Mouse (Mus musculus): Measurements from ENCODE around the gene Ctbs. TPM values are rescaled to one million over a fixed set of nuclear protein-coding genes. Genes with fewer than 3 reads are reported as not detected.

Gene Ctbs
- total and polyA plus RNA-seq, 2 experiments from 2014 or later: 4.4 to 9.9 TPM

DNA sequence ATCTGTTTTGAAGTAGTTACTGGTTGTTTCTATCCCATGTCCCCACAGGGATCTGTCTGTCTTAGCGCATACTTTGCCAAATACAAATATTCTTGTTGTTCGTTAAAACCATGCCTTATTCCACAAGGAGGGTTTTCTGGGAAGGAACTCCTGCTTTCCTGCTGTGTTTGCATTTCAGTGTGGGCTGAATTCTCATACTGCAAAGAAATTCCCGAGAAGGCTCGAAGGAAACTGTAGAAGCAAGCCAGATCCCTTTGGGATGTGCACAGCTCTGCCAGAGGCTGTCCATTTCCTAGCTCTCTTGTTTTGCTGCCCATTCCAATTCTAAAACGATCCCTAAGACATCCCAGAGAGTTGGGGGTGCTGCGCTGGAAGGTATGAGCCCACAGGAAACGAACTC lies 9.2 kb upstream of the Ctbs start:
- no peaks in the 10 kb centered on the region for H3K27me3 ChIP-seq (ENCODE audit: insufficient read depth, low read length)
- H3K9me3 ChIP-seq (ENCODE audit: low read length): no peaks in the 10 kb centered on the region
- no peaks in the 10 kb centered on the region for H3K4me1 ChIP-seq (ENCODE audit: insufficient read depth)
- H3K4me2 ChIP-seq (ENCODE audit: low read depth): no peak overlapping the region
- ATAC-seq: no peak
- no peak overlapping the region for H3K27ac ChIP-seq (ENCODE audit: low read depth, low read length)
- no peak overlapping the region for H3K4me3 ChIP-seq (ENCODE audit: low read depth, low read length)
- no peak overlapping the region for H3K9ac ChIP-seq
- peaks cover 48% of the 10 kb centered on the region for H3K36me3 ChIP-seq (ENCODE audit: insufficient read depth)
- no peak for TF ChIP-seq CTCF (IDR thresholded peaks at IDR 0.05; ENCODE audit: low read depth)
- WGBS: 80% methylated on average over 7 of the region's 7 CpGs
- no peak for DNase-seq

DNA sequence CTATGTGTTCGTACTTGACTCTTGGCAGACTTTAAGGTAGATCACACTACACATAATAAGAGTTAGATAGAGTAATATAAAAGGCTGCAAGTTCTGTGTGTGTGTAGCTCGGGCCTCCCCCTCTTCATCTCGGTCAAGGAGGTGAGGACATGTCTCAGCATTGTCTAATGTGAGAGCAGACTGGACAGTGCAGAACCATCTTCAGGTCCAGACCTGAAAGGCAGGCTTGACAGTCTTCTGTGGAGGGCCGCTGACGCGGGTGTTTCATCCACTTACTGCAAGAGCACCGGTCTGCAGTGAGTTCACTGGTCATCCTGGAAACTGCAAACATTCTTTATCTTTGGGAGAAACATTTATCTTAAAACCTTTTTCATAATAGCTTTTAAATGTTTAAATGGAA lies 7.1 kb upstream of the Ctbs start:
- DNase-seq: no peak
- Histone ChIP-seq H3K36me3 (ENCODE audit: insufficient read depth) (peaks cover 33% of the 10 kb centered on the region), H3K27ac (ENCODE audit: low read depth, low read length) (no peak overlapping the region), H3K9ac (no peak overlapping the region), H3K4me3 (ENCODE audit: low read depth, low read length) (no peak overlapping the region), H3K4me2 (ENCODE audit: low read depth) (no peak overlapping the region), H3K4me1 (ENCODE audit: insufficient read depth) (no peaks in the 10 kb centered on the region), H3K9me3 (ENCODE audit: low read length) (no peaks in the 10 kb centered on the region), H3K27me3 (ENCODE audit: insufficient read depth, low read length) (no peaks in the 10 kb centered on the region)
- no peak for ATAC-seq
- no peak for TF ChIP-seq CTCF (IDR thresholded peaks at IDR 0.05; ENCODE audit: low read depth)
- WGBS: 91% methylated on average over 7 of the region's 7 CpGs

- H3K4me3 ChIP-seq (ENCODE audit: low read depth, low read length): no peak overlapping the region
- H3K27me3 ChIP-seq (ENCODE audit: insufficient read depth, low read length): no peaks in the 10 kb centered on the region
- 91% methylated on average over 8 of the region's 8 CpGs for WGBS
- H3K9ac ChIP-seq: no peak overlapping the region
- H3K4me1 ChIP-seq (ENCODE audit: insufficient read depth): no peaks in the 10 kb centered on the region
- DNase-seq (no peak), ATAC-seq (no peak)
- H3K27ac ChIP-seq (ENCODE audit: low read depth, low read length): no peak overlapping the region
- TF ChIP-seq CTCF (IDR thresholded peaks at IDR 0.05; ENCODE audit: low read depth): no peak
- no peaks in the 10 kb centered on the region for H3K9me3 ChIP-seq (ENCODE audit: low read length)
- peaks cover 29% of the 10 kb centered on the region for H3K36me3 ChIP-seq (ENCODE audit: insufficient read depth)
- no peak overlapping the region for H3K4me2 ChIP-seq (ENCODE audit: low read depth)
Measured at GRCm38 (mm10) chr3:146442936-146443335, 6.7 kb upstream of the Ctbs start.

GRCm38 (mm10) chr3:146443380-146443779 lies 6.2 kb upstream of the Ctbs start:
- H3K4me1 ChIP-seq (ENCODE audit: insufficient read depth): no peaks in the 10 kb centered on the region
- H3K36me3 ChIP-seq (ENCODE audit: insufficient read depth): peaks cover 25% of the 10 kb centered on the region
- 75% methylated on average over 7 of the region's 7 CpGs for WGBS
- H3K4me2 ChIP-seq (ENCODE audit: low read depth): no peak overlapping the region
- ATAC-seq (no peak), DNase-seq (no peak)
- no peaks in the 10 kb centered on the region for H3K27me3 ChIP-seq (ENCODE audit: insufficient read depth, low read length)
- no peak overlapping the region for H3K27ac ChIP-seq (ENCODE audit: low read depth, low read length)
- H3K9me3 ChIP-seq (ENCODE audit: low read length): no peaks in the 10 kb centered on the region
- no peak for TF ChIP-seq CTCF (IDR thresholded peaks at IDR 0.05; ENCODE audit: low read depth)
- H3K9ac ChIP-seq: no peak overlapping the region
- no peak overlapping the region for H3K4me3 ChIP-seq (ENCODE audit: low read depth, low read length)

DNA sequence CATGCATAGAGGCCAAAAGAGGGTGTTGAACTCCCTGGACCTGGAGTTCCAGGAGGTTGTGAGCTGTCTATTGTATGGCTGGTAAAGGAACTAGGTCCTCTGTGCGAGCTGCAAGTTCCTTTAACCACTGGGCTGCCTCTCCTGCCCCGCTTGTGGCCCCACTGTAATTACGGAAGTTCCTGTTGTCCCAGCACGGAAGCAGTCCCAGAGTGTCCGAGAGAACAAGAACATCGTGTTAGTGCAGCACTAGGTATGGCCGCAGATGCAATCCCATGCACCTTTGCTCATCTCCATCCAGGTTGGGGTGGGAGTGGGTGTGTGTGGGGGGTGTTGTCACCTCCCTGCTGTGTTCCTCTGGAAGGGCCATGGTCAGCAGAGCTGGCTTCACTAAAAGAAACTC lies 4.7 kb upstream of the Ctbs start:
- Histone ChIP-seq H3K4me2 (ENCODE audit: low read depth) (no peak overlapping the region), H3K27ac (ENCODE audit: low read depth, low read length) (no peak overlapping the region), H3K27me3 (ENCODE audit: insufficient read depth, low read length) (no peaks in the 10 kb centered on the region), H3K9ac (no peak overlapping the region), H3K36me3 (ENCODE audit: insufficient read depth) (peaks cover 18% of the 10 kb centered on the region; the same call in 1 of the 2 replicates), H3K4me3 (ENCODE audit: low read depth, low read length) (no peak overlapping the region), H3K9me3 (ENCODE audit: low read length) (no peaks in the 10 kb centered on the region), H3K4me1 (ENCODE audit: insufficient read depth) (0 out of 2 replicates have a peak, but pooled peaks cover 3% of the 10 kb centered on the region)
- DNase-seq (no peak), ATAC-seq (no peak)
- no peak for TF ChIP-seq CTCF (IDR thresholded peaks at IDR 0.05; ENCODE audit: low read depth)
- WGBS: 90% methylated on average over 7 of the region's 7 CpGs

DNA sequence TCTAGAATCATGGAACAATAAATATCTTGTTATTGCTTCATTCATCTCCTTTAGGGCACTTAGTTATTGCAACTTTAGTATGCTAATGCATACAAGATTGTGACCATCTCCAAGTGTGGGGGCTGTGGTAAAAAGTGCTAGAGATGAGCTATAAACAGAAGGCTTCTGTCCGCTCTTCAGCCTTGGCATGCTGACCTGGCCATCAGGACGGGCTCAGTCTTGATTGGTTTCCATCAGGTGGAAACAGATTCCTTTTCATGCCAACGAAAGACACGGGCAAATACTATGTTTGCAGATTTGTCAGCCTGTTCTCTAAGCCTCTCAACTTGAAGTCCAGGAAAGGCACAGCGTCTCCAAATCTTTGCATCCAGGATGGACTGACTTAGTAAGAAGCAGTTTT lies 2.4 kb upstream of the Ctbs start:
- TF ChIP-seq CTCF (IDR thresholded peaks at IDR 0.05; ENCODE audit: low read depth): no peak
- no peaks in the 10 kb centered on the region for H3K27me3 ChIP-seq (ENCODE audit: insufficient read depth, low read length)
- WGBS: 91% methylated on average over 5 of the region's 5 CpGs
- H3K9ac ChIP-seq: no peak overlapping the region
- no peak overlapping the region for H3K4me3 ChIP-seq (ENCODE audit: low read depth, low read length)
- ATAC-seq: no peak
- H3K4me1 ChIP-seq (ENCODE audit: insufficient read depth): 0 out of 2 replicates have a peak, but pooled peaks cover 5% of the 10 kb centered on the region
- no peak for DNase-seq
- H3K36me3 ChIP-seq (ENCODE audit: insufficient read depth): 0 out of 2 replicates have a peak, but pooled peaks cover 6% of the 10 kb centered on the region
- no peak overlapping the region for H3K4me2 ChIP-seq (ENCODE audit: low read depth)
- H3K9me3 ChIP-seq (ENCODE audit: low read length): no peaks in the 10 kb centered on the region
- H3K27ac ChIP-seq (ENCODE audit: low read depth, low read length): no peak overlapping the region

DNA sequence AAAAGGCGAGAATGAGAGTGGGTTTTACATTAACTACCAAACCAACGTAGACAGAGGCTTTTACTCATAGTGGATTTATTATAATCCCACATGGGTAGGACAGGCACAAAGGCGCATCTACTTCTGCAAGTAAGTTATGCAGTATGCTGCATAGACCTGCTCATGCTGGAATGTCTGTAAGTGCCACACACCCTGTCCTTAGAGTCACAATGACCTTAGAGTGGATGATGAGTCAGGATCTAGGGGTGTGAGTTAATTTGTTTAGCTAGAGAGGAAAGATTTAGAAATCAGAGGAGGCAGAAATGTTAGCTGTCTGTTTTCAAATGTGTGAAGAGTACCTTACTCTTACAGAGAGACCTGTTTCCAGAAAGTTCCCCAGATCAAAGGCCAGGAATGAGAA lies 2.0 kb upstream of the Ctbs start:
- DNase-seq: no peak
- H3K4me1 ChIP-seq (ENCODE audit: insufficient read depth): 0 out of 2 replicates have a peak, but pooled peaks cover 5% of the 10 kb centered on the region
- H3K9ac ChIP-seq: no peak overlapping the region
- 87% methylated on average over 3 of the region's 3 CpGs for WGBS
- H3K36me3 ChIP-seq (ENCODE audit: insufficient read depth): 0 out of 2 replicates have a peak, but pooled peaks cover 2% of the 10 kb centered on the region
- no peak overlapping the region for H3K4me3 ChIP-seq (ENCODE audit: low read depth, low read length)
- no peak overlapping the region for H3K4me2 ChIP-seq (ENCODE audit: low read depth)
- ATAC-seq: no peak
- H3K27ac ChIP-seq (ENCODE audit: low read depth, low read length): no peak overlapping the region
- no peak for TF ChIP-seq CTCF (IDR thresholded peaks at IDR 0.05; ENCODE audit: low read depth)
- H3K9me3 ChIP-seq (ENCODE audit: low read length): no peaks in the 10 kb centered on the region
- no peaks in the 10 kb centered on the region for H3K27me3 ChIP-seq (ENCODE audit: insufficient read depth, low read length)
